Mouse (Mus musculus) erythroblast, adult 5-6 weeks (primary cell): ENCODE data around the gene Snx8. TPM values are rescaled to one million over a fixed set of nuclear protein-coding genes. Genes with fewer than 3 reads are reported as not detected.
A peak's percentile ranks its signal among the peaks of the same experiment; 100 is the strongest.

Experiments
- ATAC-seq: replicated peaks from 2 replicates; pipeline ENCODE4 v1.8.0; 2016; ENCODE audit warnings: moderate number of reproducible peaks, mild to moderate bottlenecking, moderate TSS enrichment, inconsistent platforms; ENCODE audit not compliant: poor library complexity, low FRiP score, severe bottlenecking
- total RNA-seq, 2 experiments: library from RNA; stranded (forward) in 1 of 2; stranded (reverse) in 1 of 2; fragments of 150-400 nt in 1 of 2; fragments of 200-764, 138-1000 nt in 1 of 2; gene quantifications; 2 replicates each; pipeline versions ENCODE4 v1.2.3 to v1.2.4; 2015 to 2017; ENCODE audit warnings: low replicate concordance in 2 of 2

Gene Snx8
- total RNA-seq, 2 experiments from 2014 or later, result 0.94 to 1.2 TPM

- ATAC-seq, result no peak
These were observed 33.1 kb downstream of the Snx8 start for GRCm38 (mm10) chr5:140355934-140356333.

DNA sequence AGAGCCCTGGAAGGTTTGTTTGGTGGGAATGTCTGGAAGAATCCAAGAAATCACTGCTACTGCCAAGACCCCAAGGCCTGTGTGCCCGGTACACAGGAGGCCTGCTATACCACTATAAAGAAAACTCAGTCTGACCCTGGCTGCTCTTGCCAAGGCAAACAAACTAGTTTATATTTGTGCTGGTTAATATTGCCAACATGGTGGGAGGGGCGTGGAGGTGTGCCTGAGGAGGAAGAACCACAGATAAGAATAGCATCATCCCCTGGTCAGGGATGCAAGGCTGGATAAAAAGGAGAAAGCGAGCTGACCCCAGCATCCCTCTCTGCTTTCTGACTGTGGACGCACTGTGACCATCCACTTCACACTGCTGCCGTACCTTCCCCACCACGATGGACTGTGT lies 36.7 kb downstream of the Snx8 start:
- ATAC-seq, result no peak

- ATAC-seq, result no peak
These were observed 38.1 kb downstream of the Snx8 start for GRCm38 (mm10) chr5:140350731-140351497.

- ATAC-seq, result no peak
These were observed 39.2 kb downstream of the Snx8 start for GRCm38 (mm10) chr5:140349882-140350281.

DNA sequence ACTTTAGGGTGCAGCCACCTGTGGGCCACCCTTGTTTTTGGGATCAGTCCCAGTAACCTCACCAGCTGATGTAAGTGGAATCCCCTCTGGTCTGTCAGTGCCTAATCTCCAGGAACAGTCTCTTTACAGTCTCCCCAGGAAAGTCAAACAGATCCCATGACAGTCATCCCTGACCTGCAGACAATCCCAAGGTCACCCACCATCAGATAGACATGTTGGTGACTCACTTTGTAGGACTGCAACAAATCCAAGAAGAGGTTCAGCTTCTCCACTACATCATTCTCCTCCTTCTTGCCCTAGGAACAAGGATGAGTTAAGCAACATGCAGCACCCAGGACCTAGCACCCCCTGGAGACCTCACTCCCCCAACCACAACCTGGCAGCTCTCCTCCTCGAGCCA lies 43.0 kb downstream of the Snx8 start:
- ATAC-seq, result no peak

- no peak for ATAC-seq
These were observed 43.8 kb downstream of the Snx8 start for GRCm38 (mm10) chr5:140345244-140345643.

- ATAC-seq, result no peak
These were observed 46.2 kb downstream of the Snx8 start for GRCm38 (mm10) chr5:140342880-140343279.

DNA sequence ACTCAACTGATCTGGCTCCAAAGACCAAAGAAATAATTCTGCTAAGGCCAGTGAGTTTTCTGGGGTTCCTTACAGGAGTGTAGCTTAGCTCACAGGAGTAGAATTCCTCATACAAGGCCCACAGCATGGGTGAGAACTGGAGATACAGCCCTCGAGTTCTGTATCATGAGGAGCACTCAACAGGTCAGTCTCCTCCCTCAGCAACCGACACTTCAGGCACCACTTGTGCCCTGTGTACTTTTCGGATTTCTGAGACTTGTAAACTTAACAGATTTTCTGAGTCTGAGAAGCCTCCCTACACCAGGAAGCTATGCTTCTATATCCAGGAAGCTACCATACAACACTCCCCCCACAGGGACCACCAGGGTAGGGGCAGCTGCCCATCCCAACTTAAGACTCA lies 49.2 kb downstream of the Snx8 start:
- no peak for ATAC-seq

GRCm38 (mm10) chr5:140338779-140339178 lies 50.3 kb downstream of the Snx8 start:
- no peak for ATAC-seq

- ATAC-seq, result 0 out of 2 replicates have a peak, but pooled peaks have one; percentile 24
These were observed 52.4 kb downstream of the Snx8 start for GRCm38 (mm10) chr5:140336680-140337079.

- no peak for ATAC-seq
These were observed 55.4 kb downstream of the Snx8 start for GRCm38 (mm10) chr5:140333631-140334030.

GRCm38 (mm10) chr5:140332519-140332918 lies 56.5 kb downstream of the Snx8 start:
- ATAC-seq, result no peak

DNA sequence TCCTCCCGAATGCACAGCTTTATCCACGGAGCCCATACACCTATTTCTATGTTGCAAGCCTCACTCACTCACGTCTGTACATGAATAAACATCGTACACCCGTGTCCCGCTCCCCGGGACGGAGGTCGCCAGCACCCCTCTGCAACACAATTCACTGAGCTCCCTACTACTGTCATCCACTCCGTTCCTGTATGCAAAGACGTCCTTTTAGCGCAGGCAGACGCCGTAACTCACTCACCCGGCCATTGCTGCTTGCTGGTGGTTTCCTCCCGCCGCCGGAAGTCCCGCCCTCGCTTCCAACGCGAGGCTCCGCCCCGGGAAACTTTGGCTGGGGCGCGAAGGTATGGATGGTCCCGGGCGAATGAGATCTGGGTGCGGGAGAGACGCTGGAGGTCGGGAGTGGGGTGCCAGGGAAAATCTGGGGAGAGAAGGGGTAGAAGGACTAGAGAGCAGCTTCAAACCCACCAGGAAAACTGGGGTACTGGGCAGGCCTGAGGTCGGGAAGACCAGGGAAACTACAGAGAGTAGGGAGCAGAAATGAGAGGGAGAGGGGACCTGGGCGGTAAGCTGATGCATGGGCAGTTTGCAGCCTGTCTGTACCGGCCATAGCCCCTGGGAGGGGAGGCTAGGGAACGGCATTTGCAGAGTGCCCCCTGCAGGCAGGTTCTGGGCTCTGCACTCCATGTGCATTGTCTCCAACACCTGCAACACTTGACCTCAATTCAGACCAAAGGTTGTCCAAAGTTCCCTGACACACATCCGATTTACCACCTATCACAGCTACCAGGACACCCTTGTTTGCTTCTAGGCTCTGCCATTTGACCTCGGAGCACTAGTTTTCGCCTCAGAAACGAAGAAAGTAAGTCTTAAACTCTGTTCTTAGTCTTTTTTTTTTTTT lies 57.2 kb downstream of the Snx8 start, which contains the start of gene Mrm2:
TSS of gene Mrm2 (minus strand) at position 284 of the 898 bp plus-strand sequence.
- peak; percentile 93 for ATAC-seq

DNA sequence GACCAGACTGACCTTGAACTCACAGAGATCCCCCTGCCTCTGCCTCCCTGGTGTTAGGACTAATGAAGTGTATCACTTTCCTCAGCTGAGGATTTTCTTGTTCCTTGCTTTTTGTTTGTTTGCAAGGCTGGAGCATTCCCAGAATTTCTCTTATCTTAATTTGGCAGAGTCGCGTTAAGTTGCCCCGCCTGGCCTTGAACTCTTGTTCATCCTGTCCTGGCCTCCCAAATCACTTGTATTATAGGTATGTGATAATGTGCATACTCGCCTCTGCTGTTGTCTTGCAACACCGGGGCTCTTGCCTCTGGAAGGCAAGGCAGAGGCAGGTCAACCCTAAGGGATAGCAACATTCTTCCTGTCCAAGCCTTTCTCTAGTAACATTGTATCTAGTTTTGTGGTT lies 65.0 kb downstream of the Snx8 start:
- no peak for ATAC-seq

DNA sequence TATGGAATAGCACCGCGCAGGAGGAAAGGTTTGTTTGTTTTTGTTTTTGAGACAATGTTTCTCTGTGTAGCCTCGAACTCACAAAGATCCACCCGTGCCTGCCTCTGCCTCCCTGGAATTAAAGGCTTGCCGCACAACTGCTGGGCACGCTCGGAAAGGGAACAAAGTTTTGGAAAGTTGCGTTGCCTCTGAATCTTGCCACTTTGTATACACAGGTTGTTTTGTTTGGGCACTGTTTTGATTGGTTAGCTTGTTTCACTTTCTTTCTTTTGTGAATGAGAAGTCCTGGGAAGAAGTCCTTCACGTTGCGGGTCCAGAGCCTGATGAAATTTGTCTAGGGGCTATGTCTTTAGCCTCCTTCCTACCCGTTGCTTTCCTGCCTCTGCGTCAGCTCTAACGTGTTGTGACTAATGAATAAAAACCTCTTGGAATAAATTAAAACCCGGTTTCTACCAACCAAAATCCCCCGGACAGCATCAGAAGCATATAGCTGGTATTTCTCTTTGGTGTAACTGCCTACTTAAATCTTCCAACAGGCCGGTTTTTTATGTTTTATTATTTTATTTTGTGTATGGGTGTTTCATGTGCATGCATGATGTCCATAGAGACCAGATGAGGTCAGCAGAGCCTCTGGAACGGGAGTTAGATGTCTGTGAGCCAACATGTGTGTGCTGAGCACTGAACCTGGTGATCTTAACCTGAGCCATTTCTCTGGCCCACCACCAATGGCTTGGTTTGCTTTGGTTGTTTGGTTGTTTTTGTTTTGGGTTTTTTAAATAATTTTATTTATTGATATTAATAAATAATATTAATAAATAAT lies 67.1 kb downstream of the Snx8 start:
- peak; percentile 66 for ATAC-seq

DNA sequence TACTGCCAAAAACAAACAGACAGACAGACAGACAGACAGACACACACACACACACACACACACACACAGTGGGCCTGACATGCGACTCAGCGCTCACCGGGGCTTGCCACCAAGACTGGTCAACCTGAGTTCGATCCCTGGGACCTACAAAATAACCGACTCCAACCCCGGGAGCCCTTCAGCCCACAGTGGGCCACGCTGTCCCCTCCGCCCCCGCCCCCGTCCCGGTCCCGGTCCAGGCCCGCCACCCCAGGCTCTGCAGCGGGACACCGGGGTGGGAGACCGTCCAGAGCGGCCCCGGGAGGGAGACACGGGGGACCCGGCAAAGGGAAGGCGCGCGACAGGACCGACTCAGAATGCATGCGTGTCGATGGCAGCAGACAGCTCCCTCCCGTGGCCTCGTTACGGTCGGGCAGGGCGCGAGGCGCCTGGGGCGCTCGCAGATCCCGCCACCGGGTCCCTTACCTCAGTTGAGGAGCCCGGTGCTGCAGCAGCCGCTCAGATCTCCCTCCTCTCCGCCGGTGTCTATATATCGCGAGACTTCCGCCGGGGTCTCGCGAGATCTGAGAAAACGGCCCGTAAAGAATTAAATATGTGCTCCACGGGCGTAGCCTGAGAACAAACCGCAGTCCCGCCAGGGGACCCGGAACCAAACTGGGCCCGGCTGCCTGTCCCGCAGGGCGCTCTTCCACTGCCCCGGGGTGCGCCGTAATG lies 67.9 kb downstream of the Snx8 start, which contains the start of the genes Mad1l1 and Nudt1:
TSS of gene Mad1l1 (minus strand) at position 511 of the 714 bp plus-strand sequence.
TSS of gene Nudt1 (plus strand) at position 615 of the 714 bp plus-strand sequence.
- peak; percentile 91 for ATAC-seq

- no peak for ATAC-seq
These were observed 72.3 kb downstream of the Snx8 start for GRCm38 (mm10) chr5:140316716-140317115.

GRCm38 (mm10) chr5:140307602-140308001 lies 81.5 kb downstream of the Snx8 start:
- no peak for ATAC-seq

DNA sequence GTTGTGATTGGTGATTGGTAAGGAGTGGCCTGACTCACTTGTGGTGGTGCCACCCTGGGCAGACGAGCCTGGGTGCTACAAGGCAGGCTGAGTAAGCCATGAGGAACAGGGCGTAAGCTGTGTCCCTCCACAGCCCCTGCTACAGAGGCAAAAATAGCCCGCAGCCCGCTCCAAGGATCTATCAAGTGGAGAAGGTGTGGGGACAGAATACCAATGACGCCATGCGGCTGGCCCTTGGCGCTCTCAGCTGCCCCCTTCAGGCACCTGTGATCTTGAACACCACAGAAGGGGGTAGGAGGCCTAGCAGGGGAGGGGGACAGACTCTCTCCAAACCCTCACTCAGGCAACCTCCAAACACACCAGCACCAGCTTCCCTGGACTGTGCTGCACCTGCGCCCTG lies 83.0 kb downstream of the Snx8 start:
- ATAC-seq, result no peak
